Comparison of ENCODE assay signal across 19 mouse cellular contexts in the genomic region with DNA sequence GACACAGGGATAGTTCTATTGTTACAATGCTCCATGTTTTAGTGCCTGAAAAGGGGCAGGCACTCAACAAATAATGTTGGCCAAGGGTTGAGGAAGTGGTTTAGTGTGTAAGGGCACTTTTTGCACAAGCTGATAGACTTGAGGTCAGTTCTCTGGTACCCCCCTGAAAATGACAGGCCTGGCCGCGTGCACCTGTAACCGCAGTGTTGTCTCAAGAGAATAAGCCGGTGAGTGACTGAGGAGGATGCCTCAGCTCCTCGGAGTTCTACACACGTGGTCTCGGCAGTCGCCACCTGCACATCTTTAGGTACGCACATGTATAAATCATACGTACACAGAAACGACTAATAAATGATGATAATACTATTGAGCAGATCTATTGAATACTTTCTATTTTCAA. TPM values are rescaled to one million over a fixed set of nuclear protein-coding genes. Genes with fewer than 3 reads are reported as not detected.
A peak's percentile ranks its signal among the peaks of the same experiment; 100 is the strongest.
DNase-seq lines count a peak whose midpoint lies in the region; ATAC-seq and TF ChIP-seq lines count a peak whose summit lies in the region.
"Had no signal": no experiment of that assay in that cellular context is flagged by ENCODE, and none has a peak within 500 bp of the region (broad histone marks: within the 10 kb centered on the region; RNA-seq: fewer than 3 reads in every experiment).

No protein-coding gene starts in this region.

- TF ChIP-seq CTCF in lung, adult 2 months (IDR thresholded peaks at IDR 0.05; ENCODE audit: insufficient read depth, low read length): no peak

- TF ChIP-seq POLR2A in lung, adult 2 months (IDR thresholded peaks at IDR 0.05; ENCODE audit: borderline replicate concordance, extremely low read depth, low read depth, low read length): no peak

- peak; percentile 22 for DNase-seq in lung, postnatal 36 days
- no peak for DNase-seq in lung, adult 2 months
- peak; percentile 84 for DNase-seq in spleen, postnatal 36 days (ENCODE audit: low spot score in 2 of 2)
- peak; percentile 38 for DNase-seq in thymus, postnatal 4 days
- DNase-seq in cerebellum, adult 8-10 months: no peak
- DNase-seq in adrenal gland, postnatal 10 days: no peak
- DNase-seq: adrenal gland, postnatal 25 days; cerebellum, postnatal 14 days; gastrocnemius, postnatal 10 days; layer of hippocampus, adult 9-11 months; lung, embryonic 14.5 days; right cerebral cortex, adult 18-20 months had no signal

- WGBS in lung, adult 2 months: 82% methylated on average over 11 of the region's 11 CpGs

- H3K4me3 ChIP-seq in lung, adult 2 months (replicated peaks; ENCODE audit: extremely low read depth, low read depth, low read length): no peak overlapping the region
- H3K4me3 ChIP-seq: embryonic facial prominence, embryonic 10.5 days; erythroblast, embryonic 14.5 days; intestine, embryonic 15.5 days; limb, embryonic 15.5 days; neural tube, embryonic 15.5 days had no signal

- no peaks in the 10 kb centered on the region for H3K4me1 ChIP-seq in lung, adult 2 months (ENCODE audit: control insufficient read depth, insufficient read depth, low read length)

- peak; percentile 73 for ATAC-seq in megakaryocyte, adult 5-6 weeks (ENCODE audit: poor library complexity, severe bottlenecking)
- ATAC-seq in activated CD4-positive, CD25-positive, alpha-beta regulatory T cell, adult 4 months: no peak
- ATAC-seq: intestine, embryonic 15.5 days had no signal

RNA-seq across cellular contexts. Expression of a gene that starts 26.4 kb away (rescaled TPM):
- polyA plus RNA-seq in lung, adult 2 months (2012; rRNA removed): 20.5 and 24.6 TPM in 2 replicates
- total RNA-seq in megakaryocyte, adult 5-6 weeks (2015): 152 and 154 TPM in 2 replicates
- total RNA-seq in megakaryocyte, adult 5-6 weeks (2017): 37.9 and 77.9 TPM in 2 replicates
- total RNA-seq in adrenal gland, postnatal 10 days (2021): 10 to 100 TPM; 54.7 to 56.1 TPM
- 100 to 1,000 TPM; 185 to 208 TPM for polyA plus RNA-seq in activated CD4-positive, CD25-positive, alpha-beta regulatory T cell, adult 4 months (2017; shearing (Covaris generic))

Comparison
In these comparisons a context has a peak if more than half of its experiments do, and no peak if none do; other contexts are left out.
1. DNase-seq: peak in lung, postnatal 36 days (single experiment), spleen, postnatal 36 days (2 of 2) and thymus, postnatal 4 days (single experiment); none in lung, adult 2 months (single experiment), cerebellum, adult 8-10 months (single experiment) and adrenal gland, postnatal 10 days (single experiment).